Mouse (Mus musculus) forebrain, postnatal 0 days (tissue): Measurements from ENCODE around the gene Lypla2. TPM values are rescaled to one million over a fixed set of nuclear protein-coding genes. Genes with fewer than 3 reads are reported as not detected.

ENCODE experiments used
- ATAC-seq: fragments of 200-750 bp; cut with Nextera tagmentation; 2 replicates; pipeline ENCODE4 v1.8.0; 2017; ENCODE audit warnings: mild to moderate bottlenecking, moderate library complexity
- DNase-seq: peaks from one replicate; pipeline ENCODE4 v3.0.0-alpha.2; 2015
- H3K27ac ChIP-seq: fragments of 300-500 bp; sonication (generic); 2 replicates; pipeline ENCODE4 v1.5.1; 2014; ENCODE audit warnings: low read depth, mild to moderate bottlenecking, antibody characterized with exemption, low read length, moderate library complexity, mixed read lengths
- H3K27me3 ChIP-seq: fragments of 300-500 bp; sonication (generic); 2 replicates; pipeline ENCODE4 v1.6.1; 2014; ENCODE audit warnings: mild to moderate bottlenecking, low read length, mixed read lengths; ENCODE audit not compliant: insufficient read depth
- H3K36me3 ChIP-seq: fragments of 300-500 bp; sonication (generic); 2 replicates; pipeline ENCODE4 v1.6.1; 2014; ENCODE audit warnings: mild to moderate bottlenecking, moderate library complexity; ENCODE audit not compliant: insufficient read depth
- H3K4me1 ChIP-seq: fragments of 300-500 bp; sonication (generic); 2 replicates; pipeline ENCODE4 v1.6.1; 2014; ENCODE audit warnings: antibody characterized with exemption; ENCODE audit not compliant: insufficient read depth
- H3K4me2 ChIP-seq: fragments of 300-500 bp; sonication (generic); 2 replicates; pipeline ENCODE4 v1.6.1; 2014; ENCODE audit warnings: low read depth, mild to moderate bottlenecking, moderate library complexity
- H3K4me3 ChIP-seq: fragments of 300-500 bp; sonication (generic); 2 replicates; pipeline ENCODE4 v1.5.1; 2014; ENCODE audit warnings: low read depth, low read length, mixed read lengths
- H3K9ac ChIP-seq: fragments of 300-500 bp; sonication (generic); 2 replicates; pipeline ENCODE4 v1.6.1; 2014; ENCODE audit warnings: mild to moderate bottlenecking
- H3K9me3 ChIP-seq: fragments of 300-500 bp; sonication (generic); 2 replicates; pipeline ENCODE4 v1.6.1; 2016; ENCODE audit warnings: low read length
- CTCF ChIP-seq: sonication (generic); IDR thresholded peaks from 2 replicates; pipeline ENCODE4 v1.5.1; 2016; ENCODE audit warnings: antibody characterized with exemption, control low read depth, low read depth
- WGBS: fragments of 180-500 bp; shearing (Covaris S2); extraction: QIAGEN DNeasy Blood & Tissue Kit; methylation state at CpG from one replicate; pipeline ENCODE4 v1.1.7; 2014; 5-methylcytosine and 5-hydroxymethylcytosine counted together
- polyA plus RNA-seq: library from polyadenylated mRNA; unstranded; fragments of >200 nt; fragmentation: Nextera tagmentation; extraction: Ambion mirVana; gene quantifications from 2 replicates; pipeline ENCODE4 v1.2.1, GENCODE M21; 2015
- total RNA-seq: library from RNA; depleted of rRNA; stranded (reverse); fragments of >200 nt; gene quantifications from 2 replicates; pipeline ENCODE4 v1.2.3, GENCODE M21; 2014; rRNA removed

Lypla2 gene
- total and polyA plus RNA-seq, 2 experiments from 2014 or later = 136 to 201 TPM

DNA sequence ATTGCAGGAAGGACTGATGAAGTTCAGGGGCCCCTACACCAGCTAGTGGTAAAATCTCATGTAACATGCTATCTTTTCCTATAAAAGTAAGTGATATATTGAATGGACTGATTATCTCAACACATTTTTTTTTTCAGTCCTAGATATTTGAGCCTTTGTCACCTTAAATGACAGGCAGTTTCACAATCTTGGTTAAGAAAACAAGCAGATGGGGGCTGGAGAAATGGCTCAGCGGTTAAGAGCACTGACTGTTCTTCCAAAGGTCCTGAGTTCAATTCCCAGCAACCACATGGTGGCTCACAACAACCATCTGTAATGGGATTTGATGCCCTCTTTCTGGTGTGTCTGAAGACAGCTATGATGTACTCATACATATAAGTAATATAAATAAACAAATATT is 50.2 kb downstream of the Lypla2 start:
- DNase-seq = no peak
- Histone ChIP-seq H3K4me1 (peaks cover 7% of the 10 kb centered on the region; the same call in 1 of the 2 replicates), H3K9ac (no peak overlapping the region), H3K9me3 (no peaks in the 10 kb centered on the region), H3K4me3 (no peak overlapping the region), H3K4me2 (peak overlapping the region; percentile 91; the same call in 1 of the 2 replicates), H3K27ac (no peak overlapping the region), H3K36me3 (no peaks in the 10 kb centered on the region; the same call in 1 of the 2 replicates), H3K27me3 (no peaks in the 10 kb centered on the region)
- TF ChIP-seq CTCF = no peak
- no peak for ATAC-seq
- 92% methylated on average over 1 of the region's 1 CpGs for WGBS

DNA sequence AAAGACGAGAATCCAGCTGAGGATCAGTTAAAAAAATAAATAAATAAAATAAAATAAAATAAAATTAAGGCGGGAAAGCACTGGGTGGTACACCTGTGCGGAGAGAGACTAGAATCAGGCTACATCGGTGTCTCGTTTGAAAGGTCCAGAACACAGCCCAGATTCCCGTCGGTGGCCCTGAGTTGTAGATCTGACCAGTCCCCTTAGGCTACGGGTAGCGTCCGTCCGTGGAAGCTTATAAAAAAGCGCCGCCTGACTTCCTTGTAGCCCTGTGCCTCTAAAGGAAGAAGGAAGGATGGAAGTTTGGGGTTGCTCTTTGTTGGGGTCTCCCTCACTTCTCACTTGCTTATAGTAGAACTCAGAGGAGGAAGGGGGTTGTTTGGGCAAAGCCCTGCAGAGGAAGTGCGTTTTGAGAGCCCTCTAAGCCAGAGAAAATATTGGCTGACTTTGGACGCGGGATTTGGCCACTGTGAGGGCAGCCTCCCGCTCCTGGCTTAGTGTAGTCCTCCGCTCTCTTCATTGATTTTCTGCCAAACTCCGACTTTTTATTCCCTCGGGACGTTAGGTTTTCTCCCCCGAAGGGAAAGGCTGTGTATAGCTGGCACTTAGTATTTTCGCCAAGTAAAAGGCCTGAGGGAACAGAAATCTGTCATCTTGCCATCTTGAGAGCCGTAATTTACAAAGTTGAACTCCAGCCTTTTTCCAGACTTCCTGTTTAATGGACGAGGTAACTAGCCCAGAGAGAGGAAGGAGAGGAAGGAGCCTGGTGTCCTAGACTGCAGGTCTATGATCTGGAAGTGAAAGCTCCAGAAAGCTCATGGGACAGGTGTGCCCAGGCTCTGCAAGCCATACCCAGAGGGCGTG is 50.9 kb downstream of the Lypla2 start:
- ATAC-seq = no peak
- peak overlapping the region; percentile 61 for H3K9ac ChIP-seq
- H3K4me1 ChIP-seq = peaks cover 7% of the 10 kb centered on the region; the same call in 1 of the 2 replicates
- peak overlapping the region; percentile 91 for H3K4me2 ChIP-seq
- H3K4me3 ChIP-seq = peak overlapping the region; percentile 71
- no peaks in the 10 kb centered on the region; the same call in 1 of the 2 replicates for H3K36me3 ChIP-seq
- WGBS = 8% methylated on average over 26 of the region's 26 CpGs
- H3K9me3 ChIP-seq = no peaks in the 10 kb centered on the region
- H3K27me3 ChIP-seq = no peaks in the 10 kb centered on the region
- peak; percentile 21 for DNase-seq
- no peak overlapping the region for H3K27ac ChIP-seq
- no peak for TF ChIP-seq CTCF

DNA sequence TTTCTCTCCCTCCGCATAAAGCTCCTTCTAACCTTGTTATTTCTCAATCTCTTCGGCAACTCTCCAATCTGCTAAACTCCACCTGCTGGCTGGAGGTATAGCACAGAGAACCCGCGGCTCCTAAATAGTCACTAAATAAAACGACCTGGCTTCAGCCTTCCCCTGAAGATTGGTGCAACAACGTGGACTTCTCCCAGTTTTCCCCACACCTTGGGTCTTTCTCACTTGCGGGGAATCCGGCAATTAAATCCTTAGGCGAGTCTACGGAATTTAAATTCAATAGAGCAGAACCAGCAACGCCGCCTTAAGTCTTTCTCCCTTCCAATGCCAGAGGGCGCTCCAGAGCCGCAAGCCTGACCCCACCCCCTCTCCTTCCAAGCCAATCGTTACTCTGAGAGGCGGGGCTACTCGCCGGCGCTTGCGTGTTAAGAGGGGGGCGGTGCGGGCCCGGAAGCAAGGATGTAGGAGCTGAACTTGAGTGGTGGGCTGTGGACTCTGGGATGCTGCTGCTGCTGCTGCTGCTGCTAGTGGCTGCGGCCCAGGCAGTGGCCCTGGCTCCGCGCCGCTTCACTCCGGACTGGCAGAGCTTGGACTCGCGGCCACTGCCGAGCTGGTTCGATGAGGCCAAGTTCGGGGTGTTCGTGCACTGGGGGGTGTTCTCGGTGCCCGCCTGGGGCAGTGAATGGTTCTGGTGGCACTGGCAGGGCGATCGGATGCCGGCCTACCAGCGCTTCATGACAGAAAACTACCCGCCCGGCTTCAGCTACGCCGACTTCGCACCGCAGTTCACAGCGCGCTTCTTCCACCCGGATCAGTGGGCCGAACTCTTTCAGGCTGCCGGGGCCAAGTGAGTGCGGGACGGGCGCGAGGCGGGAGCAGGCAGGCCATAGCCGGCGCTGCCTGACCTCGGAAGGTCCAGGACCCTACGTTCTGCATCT is 51.9 kb downstream of the Lypla2 start, which contains the start of gene Fuca1:
TSS of gene Fuca1 (plus strand) at position 432 of the 938 bp plus-strand sequence.
- no peaks in the 10 kb centered on the region for H3K27me3 ChIP-seq
- H3K4me2 ChIP-seq = peak within 1 kb of the TSS; percentile 91
- TF ChIP-seq CTCF = peak; percentile 83
- no peaks in the 10 kb centered on the region for H3K9me3 ChIP-seq
- 2% methylated on average over 60 of the region's 60 CpGs for WGBS
- peaks cover 7% of the 10 kb centered on the region; the same call in 1 of the 2 replicates for H3K4me1 ChIP-seq
- peak within 1 kb of the TSS; percentile 74 for H3K27ac ChIP-seq
- H3K36me3 ChIP-seq = no peaks in the 10 kb centered on the region
- DNase-seq (peak; percentile 98), ATAC-seq (peak; percentile 100)
- H3K9ac ChIP-seq = peak within 1 kb of the TSS; percentile 61
- peak within 1 kb of the TSS; percentile 71 for H3K4me3 ChIP-seq

DNA sequence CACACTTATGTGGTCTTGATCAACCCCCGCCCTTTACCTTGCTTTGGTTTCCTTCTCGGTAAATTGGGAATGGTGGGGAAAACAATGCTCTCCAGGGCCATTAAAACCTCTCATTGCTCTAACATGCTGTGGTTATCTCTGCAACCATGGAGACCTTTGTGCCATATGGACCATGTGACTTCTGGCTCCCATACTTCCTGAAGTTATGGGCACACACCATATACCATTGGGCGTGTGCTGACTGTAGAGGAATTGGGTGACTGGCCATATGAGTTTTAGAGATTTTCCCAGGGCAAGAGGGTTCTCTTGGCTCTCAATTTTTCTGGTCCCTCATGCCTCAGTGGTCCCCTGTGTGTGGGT is 53.2 kb downstream of the Lypla2 start:
- Histone ChIP-seq H3K27ac (no peak overlapping the region), H3K4me1 (peaks cover 7% of the 10 kb centered on the region; the same call in 1 of the 2 replicates), H3K27me3 (no peaks in the 10 kb centered on the region), H3K9ac (no peak overlapping the region), H3K9me3 (no peaks in the 10 kb centered on the region), H3K4me2 (no peak overlapping the region), H3K4me3 (no peak overlapping the region), H3K36me3 (no peaks in the 10 kb centered on the region)
- no peak for DNase-seq
- WGBS = 89% methylated on average over 3 of the region's 3 CpGs
- ATAC-seq = no peak
- TF ChIP-seq CTCF = no peak

DNA sequence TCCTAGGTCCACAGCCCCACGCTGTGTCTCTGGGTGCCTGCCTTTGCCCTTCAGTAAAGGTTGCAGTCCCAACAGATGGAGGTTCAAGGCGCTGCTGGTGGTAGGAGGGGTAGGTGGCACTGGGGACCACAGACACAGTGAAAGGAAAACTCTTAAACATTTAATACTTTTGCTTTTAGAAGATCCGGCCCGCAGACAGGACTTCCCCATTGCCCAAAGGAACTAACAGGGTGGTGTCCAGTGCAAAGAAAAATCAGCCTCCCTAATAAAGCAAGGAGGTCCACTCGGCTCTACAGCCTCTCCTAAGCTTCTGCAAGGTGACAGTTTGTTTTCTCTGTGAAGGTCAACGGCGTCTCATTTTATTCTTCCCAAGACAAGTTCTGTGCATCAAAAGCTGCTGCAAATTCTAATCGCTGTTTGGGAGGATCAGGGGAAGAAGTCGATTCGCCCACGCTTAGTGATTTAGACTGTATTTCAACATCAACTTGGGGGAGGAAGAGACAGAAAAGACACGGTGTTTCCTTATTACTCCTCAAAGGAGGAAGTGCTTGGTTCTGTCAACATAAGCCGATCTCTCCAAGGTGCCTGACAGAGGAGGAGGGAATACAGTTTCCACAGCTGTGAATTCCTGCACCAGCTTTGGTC is 53.7 kb downstream of the Lypla2 start:
- no peaks in the 10 kb centered on the region for H3K9me3 ChIP-seq
- WGBS = 89% methylated on average over 13 of the region's 13 CpGs
- no peaks in the 10 kb centered on the region for H3K27me3 ChIP-seq

More for the DNA sequence above, 53.7 kb downstream of the Lypla2 start:
- DNase-seq (no peak), ATAC-seq (no peak)
- H3K4me1 ChIP-seq = peaks cover 7% of the 10 kb centered on the region; the same call in 1 of the 2 replicates
- TF ChIP-seq CTCF = no peak
- no peak overlapping the region for H3K4me3 ChIP-seq
- no peak overlapping the region for H3K9ac ChIP-seq
- no peaks in the 10 kb centered on the region for H3K36me3 ChIP-seq
- no peak overlapping the region for H3K4me2 ChIP-seq
- H3K27ac ChIP-seq = no peak overlapping the region

Other genes with a start within 250 kb of the Lypla2 start
- gene Il22ra1, start 244.5 kb downstream of the Lypla2 start, total RNA-seq = 0.62 TPM in 1 of 2 replicates, not detected in the other
- gene Il22ra1, start 244.5 kb downstream of the Lypla2 start, polyA plus RNA-seq = not detected in 2 replicates
- 1.1 and 1.4 TPM in 2 replicates for gene Myom3, start 212.9 kb downstream of the Lypla2 start, total RNA-seq
- gene Myom3, start 212.9 kb downstream of the Lypla2 start, polyA plus RNA-seq = 1.7 and 2.6 TPM in 2 replicates
- gene Srsf10, start 116.9 kb downstream of the Lypla2 start, total RNA-seq = 96.4 and 114 TPM in 2 replicates
- gene Srsf10, start 116.9 kb downstream of the Lypla2 start, polyA plus RNA-seq = 131 and 143 TPM in 2 replicates
- 64.4 and 75.0 TPM in 2 replicates for gene Pnrc2, start 98.8 kb downstream of the Lypla2 start, total RNA-seq
- 60.9 and 73.0 TPM in 2 replicates for gene Pnrc2, start 98.8 kb downstream of the Lypla2 start, polyA plus RNA-seq
- gene Cnr2, start 77.2 kb downstream of the Lypla2 start, total RNA-seq = 0.24 and 0.31 TPM in 2 replicates
- 0.17 TPM in 1 of 2 replicates, not detected in the other for gene Cnr2, start 77.2 kb downstream of the Lypla2 start, polyA plus RNA-seq
- gene Fuca1, start 51.9 kb downstream of the Lypla2 start, total RNA-seq = 30.9 and 33.2 TPM in 2 replicates
- 67.7 and 75.2 TPM in 2 replicates for gene Fuca1, start 51.9 kb downstream of the Lypla2 start, polyA plus RNA-seq
- 42.9 and 46.0 TPM in 2 replicates for gene Hmgcl, start 26.2 kb downstream of the Lypla2 start, total RNA-seq
- 52.6 and 58.3 TPM in 2 replicates for gene Hmgcl, start 26.2 kb downstream of the Lypla2 start, polyA plus RNA-seq
- gene Gale, start 8.9 kb downstream of the Lypla2 start, total RNA-seq = 32.1 and 42.4 TPM in 2 replicates
- 30.7 and 34.4 TPM in 2 replicates for gene Gale, start 8.9 kb downstream of the Lypla2 start, polyA plus RNA-seq
- 62.8 and 64.2 TPM in 2 replicates for gene Pithd1, start 14.6 kb upstream of the Lypla2 start, total RNA-seq
- 82.2 and 93.3 TPM in 2 replicates for gene Pithd1, start 14.6 kb upstream of the Lypla2 start, polyA plus RNA-seq
- 32.2 and 36.7 TPM in 2 replicates for gene Eloa, start 49.1 kb upstream of the Lypla2 start, total RNA-seq
- gene Eloa, start 49.1 kb upstream of the Lypla2 start, polyA plus RNA-seq = 17.2 and 21.3 TPM in 2 replicates
- 872 and 1,141 TPM in 2 replicates for gene Rpl11, start 80.8 kb upstream of the Lypla2 start, total RNA-seq
- 313 and 396 TPM in 2 replicates for gene Rpl11, start 80.8 kb upstream of the Lypla2 start, polyA plus RNA-seq
- gene Id3, start 170.9 kb upstream of the Lypla2 start, total RNA-seq = 134 and 153 TPM in 2 replicates
- 177 and 185 TPM in 2 replicates for gene Id3, start 170.9 kb upstream of the Lypla2 start, polyA plus RNA-seq
- 0.85 and 1.2 TPM in 2 replicates for gene E2f2, start 199.8 kb upstream of the Lypla2 start, total RNA-seq
- 0.84 and 1.4 TPM in 2 replicates for gene E2f2, start 199.8 kb upstream of the Lypla2 start, polyA plus RNA-seq
- gene Asap3, start 233.7 kb upstream of the Lypla2 start, total RNA-seq = 3.5 and 3.8 TPM in 2 replicates
- gene Asap3, start 233.7 kb upstream of the Lypla2 start, polyA plus RNA-seq = 2.0 and 2.5 TPM in 2 replicates